Mouse (Mus musculus) kidney, embryonic 16.5 days (tissue): ENCODE data around the gene Med16. TPM values are rescaled to one million over a fixed set of nuclear protein-coding genes. Genes with fewer than 3 reads are reported as not detected.

ENCODE experiments used
- ATAC-seq: fragments of 200-750 bp; cut with Nextera tagmentation; 2 replicates; pipeline ENCODE4 v1.8.0; 2017; ENCODE audit warnings: moderate TSS enrichment; ENCODE audit not compliant: low FRiP score, low TSS enrichment
- H3K27ac ChIP-seq: fragments of 300-500 bp; sonication (generic); 2 replicates; pipeline ENCODE4 v1.5.1; 2014; ENCODE audit warnings: low read length
- H3K27me3 ChIP-seq: fragments of 300-500 bp; sonication (generic); 2 replicates; pipeline ENCODE4 v1.6.1; 2014; ENCODE audit warnings: low read length, control low read depth, mixed read lengths; ENCODE audit not compliant: insufficient read depth
- H3K36me3 ChIP-seq: fragments of 300-500 bp; sonication (generic); 2 replicates; pipeline ENCODE4 v1.6.1; 2014; ENCODE audit warnings: low read length, control low read depth, mixed read lengths; ENCODE audit not compliant: insufficient read depth
- H3K4me1 ChIP-seq: fragments of 300-500 bp; sonication (generic); 2 replicates; pipeline ENCODE4 v1.6.1; 2014; ENCODE audit warnings: low read length, control low read depth, mixed read lengths; ENCODE audit not compliant: insufficient read depth
- H3K4me2 ChIP-seq: fragments of 300-500 bp; sonication (generic); replicated peaks from 2 replicates; pipeline ENCODE4 v1.6.1; 2014; ENCODE audit warnings: low read depth, low read length
- H3K4me3 ChIP-seq: fragments of 300-500 bp; sonication (generic); 2 replicates; pipeline ENCODE4 v1.5.1; 2014; ENCODE audit warnings: mild to moderate bottlenecking, low read length
- H3K9ac ChIP-seq: fragments of 300-500 bp; sonication (generic); replicated peaks from 2 replicates; pipeline ENCODE4 v1.6.1; 2014; ENCODE audit warnings: low read length
- H3K9me3 ChIP-seq: fragments of 300-500 bp; sonication (generic); 2 replicates; pipeline ENCODE4 v1.6.1; 2016; ENCODE audit warnings: low read length, control low read depth
- WGBS: fragments of 180-500 bp; shearing (Covaris S2); extraction: QIAGEN DNeasy Blood & Tissue Kit; methylation state at CpG from one replicate; pipeline ENCODE4 v1.1.7; 2014; 5-methylcytosine and 5-hydroxymethylcytosine counted together
- polyA plus RNA-seq: library from polyadenylated mRNA; unstranded; fragments of >200 nt; fragmentation: Nextera tagmentation; extraction: Ambion mirVana; gene quantifications from 2 replicates; pipeline ENCODE4 v1.2.1, GENCODE M21; 2015

The Med16 gene
- polyA plus RNA-seq: 71.0 and 72.4 TPM in 2 replicates

DNA sequence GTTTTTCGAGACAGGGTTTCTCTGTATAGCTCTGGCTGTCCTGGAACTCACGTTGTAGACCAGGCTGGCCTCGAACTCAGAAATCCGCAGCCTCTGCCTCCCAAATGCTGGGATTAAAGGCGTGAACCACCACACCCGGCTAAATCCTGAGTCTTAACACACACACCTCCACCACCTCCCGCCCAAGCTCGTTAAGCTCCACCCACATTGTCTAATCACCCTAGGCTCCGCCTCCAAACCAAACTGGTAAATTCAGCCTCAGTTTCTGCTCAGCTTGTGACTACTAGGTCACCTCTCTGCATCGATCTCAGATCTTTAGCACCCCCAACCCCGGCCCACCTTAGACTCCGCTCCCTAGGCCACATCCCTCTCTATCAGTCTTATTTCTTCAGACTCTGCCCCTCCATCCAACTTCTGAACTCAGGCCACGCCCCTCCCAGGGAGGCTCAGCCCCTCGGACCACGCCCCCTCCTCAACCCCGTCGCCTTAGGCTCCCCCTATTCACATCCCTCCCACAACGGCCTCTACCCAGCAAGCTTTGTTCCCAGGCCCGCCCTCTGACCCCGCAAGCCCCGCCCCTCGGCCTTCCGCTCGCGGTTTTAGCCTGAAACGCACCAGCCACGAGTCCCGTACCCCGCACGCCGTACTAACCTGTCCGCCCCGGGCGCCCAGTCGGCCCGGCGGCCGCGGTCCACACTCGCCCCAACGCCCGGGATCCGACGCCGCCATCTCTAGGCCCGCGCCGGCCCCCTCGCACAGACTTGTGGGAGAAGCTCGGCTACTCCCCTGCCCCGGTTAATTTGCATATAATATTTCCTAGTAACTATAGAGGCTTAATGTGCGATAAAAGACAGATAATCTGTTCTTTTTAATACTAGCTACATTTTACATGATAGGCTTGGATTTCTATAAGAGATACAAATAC, at the start of gene Med16:
Gene Med16 (minus strand): TSS at position 757 of the 925 bp plus-strand sequence.
- Histone ChIP-seq H3K4me3 (peak within 1 kb of the TSS; percentile 86), H3K9me3 (no peaks in the 10 kb centered on the region), H3K4me2 (peak within 1 kb of the TSS; percentile 53), H3K36me3 (peaks cover 49% of the 10 kb centered on the region), H3K27me3 (no peaks in the 10 kb centered on the region), H3K9ac (peak within 1 kb of the TSS; percentile 96), H3K27ac (peak within 1 kb of the TSS; percentile 98), H3K4me1 (0 out of 2 replicates have a peak, but pooled peaks cover 12% of the 10 kb centered on the region)
- ATAC-seq: peak; percentile 94
- WGBS: 2% methylated on average over 52 of the region's 52 CpGs

DNA sequence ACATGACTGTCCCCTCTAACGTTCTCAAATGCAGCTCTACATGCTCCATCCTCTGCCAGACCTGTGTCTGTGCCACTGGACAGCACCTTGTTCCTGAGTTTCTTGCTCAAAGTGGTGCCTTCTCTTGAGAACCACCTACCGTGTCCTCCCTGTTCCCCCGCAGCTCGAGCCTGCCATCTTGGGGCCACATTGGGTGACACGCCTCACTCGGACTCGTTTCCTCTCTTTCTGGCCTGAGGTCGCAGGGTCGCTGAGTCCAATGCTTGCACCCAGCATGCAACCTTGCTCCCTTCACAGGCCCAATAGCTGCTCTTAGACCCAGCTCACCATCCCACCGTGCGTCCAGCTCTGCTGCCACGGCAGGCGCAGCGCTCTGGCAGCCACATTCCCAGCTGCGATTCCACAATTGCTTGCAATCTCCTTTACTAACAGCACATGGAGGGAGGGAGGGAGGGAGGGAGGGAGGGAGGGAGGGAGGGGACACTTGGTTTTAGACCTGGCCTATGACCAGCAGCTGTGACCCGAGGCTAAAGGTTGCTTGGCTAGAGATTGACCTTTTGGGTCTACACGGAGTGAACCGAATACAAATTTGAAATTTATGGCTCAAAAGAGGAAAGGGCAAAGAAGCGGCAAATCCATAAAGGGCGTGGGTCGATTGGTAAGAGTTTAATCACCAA, 49.6 kb upstream of the Med16 start:
- no peak overlapping the region for H3K4me3 ChIP-seq
- H3K27me3 ChIP-seq: no peaks in the 10 kb centered on the region
- H3K36me3 ChIP-seq: peaks cover 11% of the 10 kb centered on the region
- H3K4me2 ChIP-seq: peak overlapping the region; percentile 32; the same call in 1 of the 2 replicates
- peak overlapping the region; percentile 54; the same call in 1 of the 2 replicates for H3K9ac ChIP-seq
- 9% methylated on average over 21 of the region's 21 CpGs for WGBS
- no peak overlapping the region for H3K27ac ChIP-seq
- no peaks in the 10 kb centered on the region for H3K9me3 ChIP-seq
- peak; percentile 12 for ATAC-seq
- peaks cover 20% of the 10 kb centered on the region for H3K4me1 ChIP-seq

DNA sequence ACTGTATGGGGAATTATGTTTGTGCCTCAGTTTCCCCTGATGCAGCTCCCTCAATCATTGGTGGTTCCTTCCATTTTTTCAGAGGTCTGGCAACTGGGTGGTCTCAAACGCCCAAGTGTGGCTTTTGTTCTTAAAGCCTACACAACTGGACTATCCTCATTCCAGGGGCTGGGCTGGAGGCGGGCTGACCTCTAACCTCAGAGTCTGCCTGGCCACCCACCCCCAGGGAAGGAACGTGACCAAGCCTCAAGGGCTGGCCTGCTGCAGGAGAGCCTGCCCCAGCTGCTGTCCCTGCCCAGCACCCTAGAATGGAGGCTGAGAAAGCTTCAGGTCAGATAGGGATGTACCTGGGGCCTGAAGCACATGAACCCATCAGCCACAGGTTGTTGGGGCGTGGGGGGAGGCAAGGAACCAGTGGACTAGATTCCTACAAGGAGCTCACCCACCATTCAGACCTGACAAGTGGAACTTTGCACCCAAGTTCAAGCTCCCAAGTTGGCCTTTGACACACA, 48.0 kb upstream of the Med16 start:
- ATAC-seq: no peak
- Histone ChIP-seq H3K9me3 (no peaks in the 10 kb centered on the region), H3K27ac (no peak overlapping the region), H3K36me3 (peaks cover 12% of the 10 kb centered on the region), H3K4me2 (no peak overlapping the region), H3K9ac (peak overlapping the region; percentile 26; the same call in 1 of the 2 replicates), H3K4me1 (peaks cover 20% of the 10 kb centered on the region), H3K27me3 (no peaks in the 10 kb centered on the region), H3K4me3 (no peak overlapping the region)
- 21% methylated on average over 4 of the region's 4 CpGs for WGBS

DNA sequence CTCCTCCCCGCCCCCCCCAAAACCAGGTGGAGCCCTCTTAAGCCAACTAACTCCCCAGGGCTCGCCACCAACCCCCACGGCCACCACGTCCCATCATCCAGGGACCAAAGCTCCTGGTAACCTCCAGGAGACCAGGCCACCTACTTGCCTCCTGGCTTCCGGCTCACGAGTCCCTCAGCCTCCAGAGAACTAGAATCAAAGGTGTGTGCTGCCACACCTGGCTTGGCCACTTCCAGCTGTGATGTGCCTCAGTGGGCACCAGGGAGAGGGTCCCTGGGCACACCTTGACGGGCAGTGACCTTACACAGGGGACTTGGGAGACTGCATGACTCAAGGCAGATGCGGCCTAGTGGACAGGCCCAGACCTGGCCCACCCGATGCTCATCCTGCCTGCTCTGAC, 47.0 kb upstream of the Med16 start:
- Histone ChIP-seq H3K9ac (no peak overlapping the region), H3K4me1 (peaks cover 14% of the 10 kb centered on the region), H3K36me3 (peaks cover 22% of the 10 kb centered on the region), H3K4me3 (no peak overlapping the region), H3K9me3 (no peaks in the 10 kb centered on the region), H3K27me3 (no peaks in the 10 kb centered on the region), H3K27ac (no peak overlapping the region), H3K4me2 (no peak overlapping the region)
- 69% methylated on average over 9 of the region's 9 CpGs for WGBS
- ATAC-seq: no peak

DNA sequence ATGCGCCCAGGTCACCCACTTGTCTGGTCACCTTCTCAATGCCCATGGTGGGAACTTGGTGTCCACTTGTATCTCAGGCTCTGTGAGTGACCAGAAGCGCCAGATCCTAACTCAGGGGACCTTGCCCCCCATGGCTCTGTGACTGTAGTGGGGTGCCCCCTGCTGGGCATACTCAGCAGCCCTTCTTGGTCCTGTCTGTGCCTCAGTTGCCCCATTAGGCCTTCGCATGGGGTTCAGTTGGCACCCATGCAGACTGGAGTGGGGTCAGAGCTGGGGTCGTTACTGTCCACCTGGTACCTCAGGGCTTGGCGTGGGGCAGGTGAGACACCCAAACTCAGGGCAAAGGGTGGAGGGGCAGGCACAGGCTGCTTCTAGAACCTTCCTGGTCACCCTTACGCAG, 45.2 kb upstream of the Med16 start:
- no peak overlapping the region for H3K4me2 ChIP-seq
- H3K27me3 ChIP-seq: no peaks in the 10 kb centered on the region
- H3K4me3 ChIP-seq: no peak overlapping the region
- peaks cover 39% of the 10 kb centered on the region for H3K36me3 ChIP-seq
- H3K9me3 ChIP-seq: no peaks in the 10 kb centered on the region
- peaks cover 11% of the 10 kb centered on the region for H3K4me1 ChIP-seq
- 78% methylated on average over 6 of the region's 6 CpGs for WGBS
- no peak overlapping the region for H3K27ac ChIP-seq
- H3K9ac ChIP-seq: no peak overlapping the region
- ATAC-seq: no peak

DNA sequence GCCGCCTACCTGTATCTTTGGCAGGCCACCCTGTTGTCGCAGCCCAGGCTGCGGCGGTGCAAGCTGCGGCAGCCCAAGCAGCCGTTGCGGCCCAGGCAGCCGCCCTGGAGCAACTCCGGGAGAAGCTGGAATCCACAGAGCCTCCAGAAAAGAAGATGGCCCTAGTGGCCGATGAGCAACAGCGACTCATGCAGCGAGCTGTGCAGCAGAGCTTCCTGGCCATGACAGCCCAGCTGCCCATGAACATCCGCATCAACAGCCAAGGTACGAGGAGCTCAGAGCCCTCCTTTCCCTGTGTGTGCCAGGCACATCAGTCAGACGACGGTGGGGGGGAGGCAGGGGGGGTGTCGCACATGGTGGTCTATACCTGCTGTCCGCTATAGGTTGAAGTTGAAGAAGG, 41.9 kb upstream of the Med16 start:
- Histone ChIP-seq H3K4me3 (no peak overlapping the region), H3K9me3 (no peaks in the 10 kb centered on the region), H3K4me1 (peaks cover 18% of the 10 kb centered on the region), H3K27me3 (no peaks in the 10 kb centered on the region), H3K36me3 (peaks cover 45% of the 10 kb centered on the region), H3K27ac (no peak overlapping the region), H3K9ac (no peak overlapping the region), H3K4me2 (no peak overlapping the region)
- 88% methylated on average over 18 of the region's 18 CpGs for WGBS
- no peak for ATAC-seq

DNA sequence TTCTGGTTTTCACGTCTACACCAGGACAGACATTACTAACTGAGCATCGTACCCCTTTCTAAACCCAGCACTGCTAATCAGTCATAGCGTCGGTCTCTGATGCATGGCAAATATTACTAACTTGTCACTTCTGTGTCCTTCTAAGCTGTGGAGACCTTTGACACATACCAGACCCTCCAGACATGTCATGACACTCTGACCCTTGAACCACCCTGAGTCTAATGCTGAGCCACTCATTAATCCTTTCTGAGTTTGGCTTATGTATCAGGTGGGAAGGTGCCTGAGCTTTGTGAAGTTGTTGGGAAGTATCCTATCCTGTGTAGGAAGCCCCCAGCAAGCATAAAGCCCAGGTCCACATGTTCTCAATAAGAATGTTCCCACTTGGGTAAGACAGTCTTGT, 41.1 kb upstream of the Med16 start:
- peaks cover 26% of the 10 kb centered on the region for H3K4me1 ChIP-seq
- no peaks in the 10 kb centered on the region for H3K27me3 ChIP-seq
- WGBS: 88% methylated on average over 4 of the region's 4 CpGs
- no peak overlapping the region for H3K27ac ChIP-seq
- H3K4me3 ChIP-seq: no peak overlapping the region
- no peak for ATAC-seq
- no peaks in the 10 kb centered on the region for H3K9me3 ChIP-seq
- H3K9ac ChIP-seq: no peak overlapping the region
- H3K4me2 ChIP-seq: no peak overlapping the region
- H3K36me3 ChIP-seq: peaks cover 45% of the 10 kb centered on the region

DNA sequence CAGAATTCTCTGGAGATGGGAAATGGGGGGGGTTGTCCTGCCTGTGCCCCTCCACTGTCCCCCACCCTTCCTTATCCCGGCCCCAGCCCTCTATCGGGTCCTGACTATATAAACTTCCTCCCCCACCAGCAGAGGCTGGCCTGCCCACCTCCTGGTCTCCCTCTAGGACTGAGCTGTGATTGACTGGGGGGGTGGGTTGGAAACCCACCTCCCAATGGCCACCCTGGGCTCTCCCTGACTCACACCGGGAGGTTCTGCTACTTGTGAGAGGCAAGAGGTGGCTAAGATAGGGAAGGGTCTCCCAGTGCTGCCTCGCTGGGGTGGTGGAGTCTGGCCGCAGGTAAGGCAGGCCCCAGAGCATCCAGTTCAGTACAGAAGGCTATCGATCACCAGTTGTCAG, 38.8 kb upstream of the Med16 start:
- ATAC-seq: no peak
- Histone ChIP-seq H3K9ac (peak overlapping the region; percentile 58; the same call in 1 of the 2 replicates), H3K36me3 (peaks cover 39% of the 10 kb centered on the region), H3K9me3 (no peaks in the 10 kb centered on the region), H3K27ac (no peak overlapping the region), H3K27me3 (no peaks in the 10 kb centered on the region), H3K4me1 (peaks cover 47% of the 10 kb centered on the region), H3K4me2 (no peak overlapping the region), H3K4me3 (no peak overlapping the region)
- 65% methylated on average over 6 of the region's 6 CpGs for WGBS

DNA sequence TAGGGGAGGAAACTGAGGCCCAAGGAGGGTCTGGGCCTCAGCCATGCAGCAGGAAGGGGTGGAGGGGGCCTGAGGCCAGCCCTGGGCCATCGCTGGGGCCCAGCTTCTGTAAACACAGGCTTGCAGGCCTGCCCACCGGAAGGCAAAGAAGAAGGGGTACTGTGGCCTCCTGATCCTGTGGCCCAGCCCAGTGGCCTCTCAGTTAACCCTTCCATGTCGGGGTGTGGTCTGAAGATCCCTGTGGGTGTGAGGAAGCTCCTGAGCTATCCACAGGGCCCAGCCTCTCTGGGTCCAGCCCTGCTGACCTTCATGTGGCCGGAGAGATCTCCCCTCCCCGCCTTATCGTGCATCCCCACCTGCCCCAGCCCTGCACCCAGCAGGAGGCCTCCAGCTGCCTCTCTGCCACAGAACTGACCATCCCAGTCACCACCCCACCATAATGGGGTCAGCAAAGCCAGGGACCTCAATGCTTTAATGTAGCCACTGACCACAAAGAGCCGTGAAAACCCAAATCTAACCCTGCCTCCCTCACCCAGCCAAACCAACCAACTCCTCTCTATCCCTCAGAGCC, 38.1 kb upstream of the Med16 start:
- H3K36me3 ChIP-seq: peaks cover 39% of the 10 kb centered on the region
- H3K9me3 ChIP-seq: no peaks in the 10 kb centered on the region
- H3K27me3 ChIP-seq: no peaks in the 10 kb centered on the region
- WGBS: 21% methylated on average over 7 of the region's 7 CpGs
- peak overlapping the region; percentile 34 for H3K4me2 ChIP-seq
- ATAC-seq: no peak
- peak overlapping the region; percentile 58 for H3K9ac ChIP-seq
- H3K4me1 ChIP-seq: peaks cover 47% of the 10 kb centered on the region
- H3K4me3 ChIP-seq: peak overlapping the region; percentile 15; the same call in 1 of the 2 replicates
- peak overlapping the region; percentile 94 for H3K27ac ChIP-seq
